Mouse (Mus musculus): ENCODE data around the gene Lzts2. TPM values are rescaled to one million over a fixed set of nuclear protein-coding genes. Genes with fewer than 3 reads are reported as not detected.
A peak's percentile ranks its signal among the peaks of the same experiment; 100 is the strongest.

Gene Lzts2
- total RNA-seq, 2 experiments from 2014 or later = 25.6 to 30.8 TPM

- DNase-seq = no peak
Observed at GRCm38 (mm10) chr19:45003740-45004516, 10.3 kb upstream of the Lzts2 start.

GRCm38 (mm10) chr19:45005444-45005843, 8.8 kb upstream of the Lzts2 start, which contains the start of gene Twnk:
Gene Twnk, plus strand, starts transcription at chr19:45005663.
- DNase-seq = no peak

GRCm38 (mm10) chr19:45005957-45006712, 8.1 kb upstream of the Lzts2 start, which contains the start of gene Mrpl43:
Gene Mrpl43, minus strand, starts transcription at chr19:45006442.
- peak; percentile 95 to 96 for DNase-seq

- DNase-seq = no peak
Observed at GRCm38 (mm10) chr19:45007021-45007420, 7.2 kb upstream of the Lzts2 start.

- DNase-seq = no peak
Observed at GRCm38 (mm10) chr19:45007425-45008191, 6.6 kb upstream of the Lzts2 start.

GRCm38 (mm10) chr19:45010646-45011045, 3.6 kb upstream of the Lzts2 start:
- DNase-seq = no peak

- no peak for DNase-seq
Observed at GRCm38 (mm10) chr19:45012219-45012618, 2.0 kb upstream of the Lzts2 start.

- DNase-seq = no peak
Observed at GRCm38 (mm10) chr19:45012636-45013035, 1.6 kb upstream of the Lzts2 start.

GRCm38 (mm10) chr19:45013581-45014225, 511 bp upstream of the Lzts2 start:
- no peak for DNase-seq

- DNase-seq = no peak
Observed at GRCm38 (mm10) chr19:45014981-45015402, 778 bp downstream of the Lzts2 start.

- no peak for DNase-seq
Observed at GRCm38 (mm10) chr19:45015518-45016281, 1.5 kb downstream of the Lzts2 start.

GRCm38 (mm10) chr19:45016341-45017215, 2.4 kb downstream of the Lzts2 start:
- DNase-seq = peak in 1 of 2 experiments; percentile 62

GRCm38 (mm10) chr19:45017216-45017771, 3.1 kb downstream of the Lzts2 start:
- peak; percentile 66 to 74 for DNase-seq

- peak; percentile 81 to 82 for DNase-seq
Observed at GRCm38 (mm10) chr19:45017909-45018308, 3.7 kb downstream of the Lzts2 start.

- no peak for DNase-seq
Observed at GRCm38 (mm10) chr19:45018351-45018831, 4.2 kb downstream of the Lzts2 start.

GRCm38 (mm10) chr19:45020348-45020747, 6.1 kb downstream of the Lzts2 start:
- DNase-seq = no peak

GRCm38 (mm10) chr19:45021362-45021761, 7.1 kb downstream of the Lzts2 start:
- no peak for DNase-seq

- no peak for DNase-seq
Observed at GRCm38 (mm10) chr19:45023993-45024392, 9.8 kb downstream of the Lzts2 start.

- DNase-seq = no peak
Observed at GRCm38 (mm10) chr19:45024775-45025174, 10.6 kb downstream of the Lzts2 start.

Measured in layer of hippocampus, postnatal 36 days (tissue).